Comparison of ENCODE assay signal across 8 mouse cellular contexts in genomic region chr12:84191770-84192169, GRCm38 (mm10). TPM values are rescaled to one million over a fixed set of nuclear protein-coding genes. Genes with fewer than 3 reads are reported as not detected.
DNase-seq lines count a peak whose midpoint lies in the region; ATAC-seq and TF ChIP-seq lines count a peak whose summit lies in the region.

No protein-coding gene starts in this region.

- H3K9ac ChIP-seq in heart, embryonic 12.5 days, result peak overlapping the region; percentile 93
- H3K9ac ChIP-seq in hindbrain, embryonic 11.5 days (ENCODE audit: low read depth, low read length), result peak overlapping the region; percentile 82
- H3K9ac ChIP-seq in midbrain, embryonic 12.5 days (replicated peaks), result peak overlapping the region; percentile 90

- H3K4me2 ChIP-seq in heart, embryonic 12.5 days, result peak overlapping the region; percentile 97
- H3K4me2 ChIP-seq in hindbrain, embryonic 11.5 days (replicated peaks; ENCODE audit: low read depth, low read length), result peak overlapping the region; percentile 98
- H3K4me2 ChIP-seq in midbrain, embryonic 12.5 days (replicated peaks), result peak overlapping the region; percentile 82

- H3K27me3 ChIP-seq in heart, embryonic 12.5 days (replicated peaks), result no peaks in the 10 kb centered on the region
- H3K27me3 ChIP-seq in hindbrain, embryonic 11.5 days (ENCODE audit: control insufficient read depth, insufficient read depth, low read length), result no peaks in the 10 kb centered on the region
- H3K27me3 ChIP-seq in midbrain, embryonic 12.5 days, result peaks cover 18% of the 10 kb centered on the region
- H3K27me3 ChIP-seq in thymus, adult 2 months (ENCODE audit: control insufficient read depth, insufficient read depth, low read length), result no peaks in the 10 kb centered on the region

- no peak for TF ChIP-seq CTCF in thymus, adult 2 months (IDR thresholded peaks at IDR 0.05; ENCODE audit: borderline replicate concordance, control insufficient read depth, extremely low read depth, insufficient read depth, low read length, poor library complexity)

- no peaks in the 10 kb centered on the region for H3K36me3 ChIP-seq in heart, embryonic 12.5 days
- no peaks in the 10 kb centered on the region for H3K36me3 ChIP-seq in hindbrain, embryonic 11.5 days (ENCODE audit: control insufficient read depth, insufficient read depth, low read length)
- no peaks in the 10 kb centered on the region for H3K36me3 ChIP-seq in midbrain, embryonic 12.5 days
- no peaks in the 10 kb centered on the region for H3K36me3 ChIP-seq in thymus, adult 2 months (ENCODE audit: control insufficient read depth, insufficient read depth, low read length)

- H3K4me1 ChIP-seq in heart, embryonic 12.5 days (replicated peaks), result peaks cover 83% of the 10 kb centered on the region
- H3K4me1 ChIP-seq in hindbrain, embryonic 11.5 days (replicated peaks; ENCODE audit: control insufficient read depth, insufficient read depth, low read length), result peaks cover 9% of the 10 kb centered on the region
- peaks cover 75% of the 10 kb centered on the region for H3K4me1 ChIP-seq in midbrain, embryonic 12.5 days
- peaks cover 40% of the 10 kb centered on the region for H3K4me1 ChIP-seq in thymus, adult 2 months (replicated peaks; ENCODE audit: control insufficient read depth, insufficient read depth, low read length)

- no peak for DNase-seq in heart, postnatal 4 days
- DNase-seq in MN1 (ENCODE audit: low spot score), result peak; percentile 66
- peak; percentile 30 for DNase-seq in hindbrain, embryonic 11.5 days (ENCODE audit: low spot score)
- DNase-seq in thymus, adult 2 months, result no peak
- DNase-seq in cerebellum, adult 9-10 months, result no peak
- no peak for DNase-seq in ovary, postnatal 36 days (ENCODE audit: low spot score)

- TF ChIP-seq POLR2A in thymus, adult 2 months (IDR thresholded peaks at IDR 0.05; ENCODE audit: control insufficient read depth, extremely low read depth, insufficient read depth, low read length, poor library complexity), result no peak

- peak overlapping the region; percentile 82 for H3K4me3 ChIP-seq in heart, embryonic 12.5 days
- peak overlapping the region; percentile 77 for H3K4me3 ChIP-seq in hindbrain, embryonic 11.5 days (ENCODE audit: low read depth, low read length)
- H3K4me3 ChIP-seq in midbrain, embryonic 12.5 days, result peak overlapping the region; percentile 78
- no peak overlapping the region for H3K4me3 ChIP-seq in thymus, adult 2 months (ENCODE audit: control insufficient read depth, insufficient read depth, low read length)

- WGBS in heart, embryonic 12.5 days, result 33% methylated on average over 5 of the region's 5 CpGs
- 28% methylated on average over 5 of the region's 5 CpGs for WGBS in hindbrain, embryonic 11.5 days
- WGBS in midbrain, embryonic 12.5 days, result 21% methylated on average over 5 of the region's 5 CpGs
- 68% methylated on average over 5 of the region's 5 CpGs for WGBS in thymus, adult 2 months

- H3K9me3 ChIP-seq in heart, embryonic 12.5 days (replicated peaks), result no peaks in the 10 kb centered on the region
- no peaks in the 10 kb centered on the region for H3K9me3 ChIP-seq in hindbrain, embryonic 11.5 days (ENCODE audit: control insufficient read depth, low read length)
- H3K9me3 ChIP-seq in midbrain, embryonic 12.5 days, result no peaks in the 10 kb centered on the region

- H3K27ac ChIP-seq in heart, embryonic 12.5 days (ENCODE audit: poor library complexity, severe bottlenecking), result no peak overlapping the region
- H3K27ac ChIP-seq in hindbrain, embryonic 11.5 days (ENCODE audit: low read depth, low read length), result no peak overlapping the region
- H3K27ac ChIP-seq in midbrain, embryonic 12.5 days (replicated peaks), result 0 out of 2 replicates have a peak overlapping the region, but pooled peaks have one; percentile 7
- H3K27ac ChIP-seq in thymus, adult 2 months (ENCODE audit: control insufficient read depth, insufficient read depth, low read length), result no peak overlapping the region

- ATAC-seq in heart, embryonic 12.5 days (ENCODE audit: insufficient number of reproducible peaks, low FRiP score), result no peak
- no peak for ATAC-seq in hindbrain, embryonic 11.5 days (ENCODE audit: low FRiP score)
- ATAC-seq in midbrain, embryonic 12.5 days (ENCODE audit: low FRiP score, low read depth), result no peak

RNA-seq across cellular contexts. Expression of gene Elmsan1, which starts 26.9 kb away (rescaled TPM):
- 8.7 and 10.6 TPM in 2 replicates for polyA plus RNA-seq in heart, embryonic 12.5 days (2016; fragmentation: Nextera tagmentation; extraction: Ambion mirVana)
- 10 to 100 TPM; 18.5 to 18.6 TPM for total RNA-seq in heart, postnatal 4 days (2021)
- 4.2 and 6.1 TPM in 2 replicates for polyA plus RNA-seq in hindbrain, embryonic 11.5 days (2014; fragmentation: Nextera tagmentation; extraction: Ambion mirVana)
- polyA plus RNA-seq in midbrain, embryonic 12.5 days (2016; fragmentation: Nextera tagmentation; extraction: Ambion mirVana), result 6.5 and 6.6 TPM in 2 replicates
- polyA plus RNA-seq in thymus, adult 2 months (2012; rRNA removed), result 26.1 and 30.9 TPM in 2 replicates

RNA-seq across cellular contexts. Expression of gene Pnma1, which starts 43.5 kb away (rescaled TPM):
- 0.40 and 0.68 TPM in 2 replicates for polyA plus RNA-seq in heart, embryonic 12.5 days (2016; fragmentation: Nextera tagmentation; extraction: Ambion mirVana)
- total RNA-seq in heart, postnatal 4 days (2021), result under 1 TPM; 0.54 to 0.62 TPM
- polyA plus RNA-seq in hindbrain, embryonic 11.5 days (2014; fragmentation: Nextera tagmentation; extraction: Ambion mirVana), result 2.4 and 2.6 TPM in 2 replicates
- polyA plus RNA-seq in midbrain, embryonic 12.5 days (2016; fragmentation: Nextera tagmentation; extraction: Ambion mirVana), result 3.6 and 3.7 TPM in 2 replicates
- polyA plus RNA-seq in thymus, adult 2 months (2012; rRNA removed), result 0.24 and 0.28 TPM in 2 replicates

Comparison
In these comparisons a context has a peak if more than half of its experiments do, and no peak if none do; other contexts are left out.
1. DNase-seq: peak in MN1 (single experiment) and hindbrain, embryonic 11.5 days (single experiment); none in heart, postnatal 4 days (single experiment), thymus, adult 2 months (single experiment), cerebellum, adult 9-10 months (single experiment) and ovary, postnatal 36 days (single experiment).
2. Peak in every context shown above with its lines, with median percentiles within 50 percentile points of each other: H3K4me2 ChIP-seq and H3K9ac ChIP-seq.